Mouse (Mus musculus): ENCODE data around the gene Fabp7. TPM values are rescaled to one million over a fixed set of nuclear protein-coding genes. Genes with fewer than 3 reads are reported as not detected.

The Fabp7 gene
- polyA plus RNA-seq (2012; rRNA removed): 924 and 1,133 TPM in 2 replicates

GRCm38 (mm10) chr10:57784876-57785150 lies at the start of gene Fabp7:
TSS of gene Fabp7 (plus strand) at chr10:57784881.
- no peak for TF ChIP-seq CTCF (IDR thresholded peaks at IDR 0.05; ENCODE audit: borderline replicate concordance, extremely low read depth, insufficient read depth, insufficient read length)
- TF ChIP-seq POLR2A (IDR thresholded peaks at IDR 0.05; ENCODE audit: borderline replicate concordance, extremely low read depth, insufficient read depth, insufficient read length, poor library complexity, severe bottlenecking): peak; percentile 55; the same call in 1 of the 2 replicates
- no peak for DNase-seq (ENCODE audit: low read depth)

GRCm38 (mm10) chr10:57740733-57741132 lies 43.9 kb upstream of the Fabp7 start:
- peak; percentile 8 for DNase-seq (ENCODE audit: low read depth)
- TF ChIP-seq POLR2A (IDR thresholded peaks at IDR 0.05; ENCODE audit: borderline replicate concordance, extremely low read depth, insufficient read depth, insufficient read length, poor library complexity, severe bottlenecking): no peak
- TF ChIP-seq CTCF (IDR thresholded peaks at IDR 0.05; ENCODE audit: borderline replicate concordance, extremely low read depth, insufficient read depth, insufficient read length): no peak

GRCm38 (mm10) chr10:57741351-57741750 lies 43.3 kb upstream of the Fabp7 start:
- DNase-seq (ENCODE audit: low read depth): peak; percentile 16
- TF ChIP-seq POLR2A (IDR thresholded peaks at IDR 0.05; ENCODE audit: borderline replicate concordance, extremely low read depth, insufficient read depth, insufficient read length, poor library complexity, severe bottlenecking) (no peak), CTCF (IDR thresholded peaks at IDR 0.05; ENCODE audit: borderline replicate concordance, extremely low read depth, insufficient read depth, insufficient read length) (no peak)

- DNase-seq (ENCODE audit: low read depth): no peak
- TF ChIP-seq POLR2A (IDR thresholded peaks at IDR 0.05; ENCODE audit: borderline replicate concordance, extremely low read depth, insufficient read depth, insufficient read length, poor library complexity, severe bottlenecking) (no peak), CTCF (IDR thresholded peaks at IDR 0.05; ENCODE audit: borderline replicate concordance, extremely low read depth, insufficient read depth, insufficient read length) (no peak)
Measured at GRCm38 (mm10) chr10:57743045-57743444, 41.6 kb upstream of the Fabp7 start.

- no peak for TF ChIP-seq POLR2A (IDR thresholded peaks at IDR 0.05; ENCODE audit: borderline replicate concordance, extremely low read depth, insufficient read depth, insufficient read length, poor library complexity, severe bottlenecking)
- peak; percentile 70 for TF ChIP-seq CTCF (IDR thresholded peaks at IDR 0.05; ENCODE audit: borderline replicate concordance, extremely low read depth, insufficient read depth, insufficient read length)
- peak; percentile 95 for DNase-seq (ENCODE audit: low read depth)
Measured at GRCm38 (mm10) chr10:57743606-57744016, 41.1 kb upstream of the Fabp7 start.

- DNase-seq (ENCODE audit: low read depth): peak; percentile 89
- TF ChIP-seq CTCF (IDR thresholded peaks at IDR 0.05; ENCODE audit: borderline replicate concordance, extremely low read depth, insufficient read depth, insufficient read length) (no peak), POLR2A (IDR thresholded peaks at IDR 0.05; ENCODE audit: borderline replicate concordance, extremely low read depth, insufficient read depth, insufficient read length, poor library complexity, severe bottlenecking) (no peak)
Measured at GRCm38 (mm10) chr10:57744128-57744765, 40.4 kb upstream of the Fabp7 start.

- DNase-seq (ENCODE audit: low read depth): no peak
- TF ChIP-seq POLR2A (IDR thresholded peaks at IDR 0.05; ENCODE audit: borderline replicate concordance, extremely low read depth, insufficient read depth, insufficient read length, poor library complexity, severe bottlenecking) (no peak), CTCF (IDR thresholded peaks at IDR 0.05; ENCODE audit: borderline replicate concordance, extremely low read depth, insufficient read depth, insufficient read length) (no peak)
Measured at GRCm38 (mm10) chr10:57745452-57745851, 39.2 kb upstream of the Fabp7 start.

- no peak for TF ChIP-seq POLR2A (IDR thresholded peaks at IDR 0.05; ENCODE audit: borderline replicate concordance, extremely low read depth, insufficient read depth, insufficient read length, poor library complexity, severe bottlenecking)
- DNase-seq (ENCODE audit: low read depth): no peak
Measured at GRCm38 (mm10) chr10:57747127-57747526, 37.6 kb upstream of the Fabp7 start.

GRCm38 (mm10) chr10:57753343-57753742 lies 31.3 kb upstream of the Fabp7 start:
- DNase-seq (ENCODE audit: low read depth): no peak
- TF ChIP-seq POLR2A (IDR thresholded peaks at IDR 0.05; ENCODE audit: borderline replicate concordance, extremely low read depth, insufficient read depth, insufficient read length, poor library complexity, severe bottlenecking): no peak
- TF ChIP-seq CTCF (IDR thresholded peaks at IDR 0.05; ENCODE audit: borderline replicate concordance, extremely low read depth, insufficient read depth, insufficient read length): no peak

- no peak for DNase-seq (ENCODE audit: low read depth)
- TF ChIP-seq CTCF (IDR thresholded peaks at IDR 0.05; ENCODE audit: borderline replicate concordance, extremely low read depth, insufficient read depth, insufficient read length): no peak
- TF ChIP-seq POLR2A (IDR thresholded peaks at IDR 0.05; ENCODE audit: borderline replicate concordance, extremely low read depth, insufficient read depth, insufficient read length, poor library complexity, severe bottlenecking): no peak
Measured at GRCm38 (mm10) chr10:57755201-57755736, 29.4 kb upstream of the Fabp7 start.

GRCm38 (mm10) chr10:57758999-57759398 lies 25.7 kb upstream of the Fabp7 start:
- TF ChIP-seq POLR2A (IDR thresholded peaks at IDR 0.05; ENCODE audit: borderline replicate concordance, extremely low read depth, insufficient read depth, insufficient read length, poor library complexity, severe bottlenecking) (no peak), CTCF (IDR thresholded peaks at IDR 0.05; ENCODE audit: borderline replicate concordance, extremely low read depth, insufficient read depth, insufficient read length) (no peak)
- DNase-seq (ENCODE audit: low read depth): no peak

GRCm38 (mm10) chr10:57760694-57761093 lies 24.0 kb upstream of the Fabp7 start:
- TF ChIP-seq CTCF (IDR thresholded peaks at IDR 0.05; ENCODE audit: borderline replicate concordance, extremely low read depth, insufficient read depth, insufficient read length): no peak
- TF ChIP-seq POLR2A (IDR thresholded peaks at IDR 0.05; ENCODE audit: borderline replicate concordance, extremely low read depth, insufficient read depth, insufficient read length, poor library complexity, severe bottlenecking): no peak
- no peak for DNase-seq (ENCODE audit: low read depth)

Measured in brain, embryonic 14.5 days (tissue).